Mouse (Mus musculus): ENCODE measurements around the gene Vmn1r64. TPM values are rescaled to one million over a fixed set of nuclear protein-coding genes. Genes with fewer than 3 reads are reported as not detected.

Gene Vmn1r64
- polyA plus RNA-seq (2012; rRNA removed), result not detected in 2 replicates

DNA sequence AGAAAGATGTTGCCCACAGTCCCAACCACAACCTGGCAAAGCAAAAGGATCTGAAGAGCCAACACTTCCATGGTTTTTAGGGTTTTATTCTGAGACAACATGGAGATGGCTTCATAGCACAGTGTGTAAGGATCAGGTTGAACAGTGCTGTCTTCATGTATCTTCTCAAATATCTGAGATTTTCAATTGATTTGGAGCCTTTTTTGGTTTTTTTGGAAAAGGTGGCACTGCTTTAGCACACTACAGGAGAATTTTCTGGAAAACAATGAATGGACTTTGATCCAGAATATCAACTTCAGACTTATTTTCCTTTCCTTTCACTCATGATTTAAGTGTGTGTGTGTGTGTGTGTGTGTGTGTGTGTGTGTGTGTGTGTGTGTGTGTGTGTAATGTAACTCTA lies at the start of gene Vmn1r64:
Vmn1r64 (minus strand) TSS at position 101 of the 400 bp plus-strand sequence.

Other genes starting within 250 kb of the Vmn1r64 start
- not detected in 2 replicates for gene Vmn1r62, start 210.9 kb downstream of the Vmn1r64 start, polyA plus RNA-seq (2012; rRNA removed)
- not detected in 2 replicates for gene Vmn1r63, start 79.1 kb downstream of the Vmn1r64 start, polyA plus RNA-seq (2012; rRNA removed)
- not detected in 2 replicates for gene Vmn1r65, start 126.5 kb upstream of the Vmn1r64 start, polyA plus RNA-seq (2012; rRNA removed)
- 0.02 TPM in 1 of 2 replicates, not detected in the other for gene Nlrp4c, start 160.6 kb upstream of the Vmn1r64 start, polyA plus RNA-seq (2012; rRNA removed)